Mouse (Mus musculus): ENCODE data around the gene Vmn1r26.
"Not testable (repeated sequence)": the region's sequence is repeated elsewhere in the genome, so short reads cannot be mapped to it uniquely, and the experiment has no call there.

Gene Vmn1r26

DNA sequence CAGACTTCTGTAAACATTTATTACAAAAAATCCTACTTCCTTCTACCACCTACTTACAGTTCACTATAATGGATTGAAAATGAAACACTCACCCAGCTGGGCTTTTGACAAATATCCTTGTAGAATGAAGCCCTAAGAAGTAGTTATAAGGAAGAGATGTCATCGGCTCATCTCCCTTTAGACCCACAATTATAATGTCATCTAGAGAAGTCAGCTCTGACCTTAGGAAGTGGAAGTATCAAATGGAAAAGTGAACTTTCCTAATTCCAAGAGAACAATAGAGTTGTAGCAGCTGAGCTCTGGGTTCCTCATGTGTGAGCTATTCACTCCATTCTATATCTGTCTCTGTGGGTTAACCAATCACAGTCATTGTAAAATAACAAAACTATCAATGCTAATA, at the start of gene Vmn1r26:
TSS of gene Vmn1r26 (minus strand) at position 101 of the 400 bp plus-strand sequence.
- no peak for DNase-seq (ENCODE audit: low spot score in 2 of 2)

DNA sequence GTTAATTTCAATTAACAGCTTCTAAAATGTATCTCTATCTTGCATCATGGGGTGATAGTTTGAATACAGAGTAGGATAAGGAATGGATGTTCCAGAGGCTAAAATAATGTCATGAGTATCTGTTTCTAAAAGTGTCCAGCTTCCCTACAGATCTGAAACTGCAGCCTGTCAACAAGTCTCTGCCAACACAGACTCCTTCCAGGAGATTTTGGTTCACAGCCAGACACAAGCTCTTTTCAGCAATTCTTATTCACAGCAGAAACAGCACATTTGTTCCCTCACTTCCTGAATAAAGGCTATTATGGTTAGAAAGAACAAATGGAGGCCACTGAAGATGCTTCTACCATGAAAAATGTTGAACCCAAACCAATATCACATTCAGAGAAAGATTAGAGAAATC, 29.1 kb upstream of the Vmn1r26 start:
- DNase-seq (ENCODE audit: low spot score in 2 of 2) = no peak

DNA sequence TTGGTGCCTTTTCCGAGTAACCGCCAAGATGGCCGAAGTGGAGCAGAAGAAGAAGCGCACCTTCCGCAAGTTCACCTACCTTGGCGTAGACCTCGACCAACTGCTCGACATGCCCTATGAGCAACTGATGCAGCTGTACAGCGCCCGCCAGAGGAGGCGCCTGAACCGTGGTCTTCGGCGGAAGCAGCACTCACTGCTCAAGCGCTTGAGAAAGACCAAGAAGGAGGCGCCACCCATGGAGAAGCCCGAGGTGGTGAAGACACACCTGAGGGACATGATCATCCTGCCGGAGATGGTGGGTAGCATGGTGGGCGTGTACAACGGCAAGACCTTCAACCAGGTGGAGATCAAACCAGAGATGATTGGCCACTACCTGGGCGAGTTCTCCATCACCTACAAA, 2.5 kb upstream of the Vmn1r26 start:
- not testable (repeated sequence) for DNase-seq (ENCODE audit: low spot score in 2 of 2)

DNA sequence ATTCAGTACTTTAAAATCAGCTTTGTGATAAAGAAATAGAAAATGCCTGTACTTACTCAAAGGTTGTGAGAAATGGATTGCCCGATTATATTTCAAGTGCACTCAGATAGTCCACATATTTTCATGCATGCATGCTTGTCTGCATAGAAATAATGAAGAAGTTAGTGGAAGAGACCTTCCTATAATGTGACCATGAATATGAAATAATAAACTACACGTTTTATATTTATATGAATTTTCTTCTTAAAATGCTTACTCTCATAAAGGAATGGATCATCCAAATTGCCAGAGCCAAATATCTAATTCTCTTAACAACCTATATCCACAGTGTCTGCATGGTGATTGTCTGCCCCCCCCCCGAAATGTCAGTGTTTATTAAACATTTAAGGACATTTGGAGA, 34.2 kb downstream of the Vmn1r26 start, which contains the start of gene Vmn1r25:
TSS of gene Vmn1r25 (minus strand) at position 101 of the 400 bp plus-strand sequence.
- DNase-seq (ENCODE audit: low spot score in 2 of 2) = no peak

DNA sequence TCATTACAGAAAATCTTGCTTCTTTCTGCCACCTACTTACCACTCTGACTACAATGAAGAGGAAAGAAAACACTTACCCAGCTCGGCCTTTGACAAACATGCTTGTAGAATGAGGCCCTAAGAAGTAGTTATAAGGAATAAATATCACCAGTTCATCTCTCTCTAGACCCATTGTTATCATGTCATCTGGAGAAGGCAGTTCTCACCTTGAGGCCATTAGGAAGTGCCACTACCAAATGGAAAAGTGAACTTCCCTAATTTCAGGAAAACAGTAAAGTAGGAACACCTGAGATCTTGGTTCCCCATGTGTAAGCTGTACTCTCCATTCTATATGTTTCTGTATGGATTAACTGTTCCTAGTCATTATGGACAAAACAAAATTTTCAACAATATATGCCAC, 53.6 kb downstream of the Vmn1r26 start, which contains the start of gene Vmn1r24:
TSS of gene Vmn1r24 (minus strand) at position 101 of the 400 bp plus-strand sequence.
- not testable (repeated sequence) for DNase-seq (ENCODE audit: low spot score in 2 of 2)

All from thymus, postnatal 10 days (tissue).